Mouse (Mus musculus) myocyte (in vitro differentiated cells): ENCODE data around the gene 4930469K13Rik.

Experiments
- CEBPB ChIP-seq: IDR thresholded peaks from 2 replicates; pipeline ENCODE4 v1.6.1; 2011; ENCODE audit warnings: mild to moderate bottlenecking, moderate library complexity; ENCODE audit not compliant: poor library complexity, insufficient read depth, severe bottlenecking
- E2F4 ChIP-seq: IDR thresholded peaks from one replicate; pipeline ENCODE4 v1.6.1; 2011; ENCODE audit warnings: mild to moderate bottlenecking, control low read depth, moderate library complexity; ENCODE audit not compliant: insufficient read depth
- POLR2A ChIP-seq: IDR thresholded peaks from one replicate; pipeline ENCODE4 v1.6.1; 2011; ENCODE audit warnings: low read depth, mild to moderate bottlenecking, control low read depth, moderate library complexity; ENCODE audit not compliant: insufficient read length
- REST ChIP-seq: IDR thresholded peaks from one replicate; pipeline ENCODE4 v1.6.1; 2011; ENCODE audit warnings: mild to moderate bottlenecking, control low read depth, moderate library complexity; ENCODE audit not compliant: insufficient read depth, insufficient read length
- TCF12 ChIP-seq: IDR thresholded peaks from one replicate; pipeline ENCODE4 v1.6.1; 2011; ENCODE audit warnings: mild to moderate bottlenecking, control low read depth; ENCODE audit not compliant: poor library complexity, insufficient read depth, severe bottlenecking
- USF1 ChIP-seq: IDR thresholded peaks from one replicate; pipeline ENCODE4 v1.6.1; 2011; ENCODE audit warnings: low read depth, mild to moderate bottlenecking, control low read depth, moderate library complexity

- TF ChIP-seq TCF12 (no peak), POLR2A (no peak), REST (no peak), E2F4 (no peak), CEBPB (no peak), USF1 (no peak)
These were observed 26.0 kb downstream of the 4930469K13Rik start for GRCm38 (mm10) chr11:34072309-34072708.
